Mouse (Mus musculus): ENCODE measurements at regions not wholly inside any gene's neighbourhood (a gene's known extent, or its start where the extent isn't known, plus 50 kb on each side); places are given as distances from the start of the nearest gene placed in this dataset.

DNA sequence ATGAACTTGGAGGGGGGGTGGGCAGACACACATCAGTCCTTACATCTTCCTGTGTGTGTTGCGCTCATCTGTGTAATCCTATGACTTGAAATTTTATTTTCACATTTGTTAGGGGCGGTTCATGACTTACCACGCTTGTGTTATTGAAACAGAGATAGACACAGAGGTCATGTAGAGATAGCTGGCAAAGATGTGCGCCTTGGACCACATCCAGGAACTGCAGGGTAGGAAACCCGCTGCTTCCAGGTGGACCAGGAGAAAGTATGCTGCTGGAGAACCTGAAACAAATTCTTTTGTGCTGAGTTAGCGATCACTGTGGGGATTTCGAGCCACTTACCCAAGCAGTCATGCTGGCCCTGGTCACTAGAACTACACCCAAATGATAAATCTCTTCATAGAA lies 89.1 kb downstream of the Kcnj2 start:
- no peak for TF ChIP-seq GATA1 (IDR thresholded peaks at IDR 0.05; ENCODE audit: low read length)

- no peak for TF ChIP-seq GATA1 (IDR thresholded peaks at IDR 0.05; ENCODE audit: low read length)
Observed at GRCm38 (mm10) chr11:111155747-111156146, 89.8 kb downstream of the Kcnj2 start.

GRCm38 (mm10) chr11:111159299-111159698 lies 93.3 kb downstream of the Kcnj2 start:
- TF ChIP-seq GATA1 (IDR thresholded peaks at IDR 0.05; ENCODE audit: low read length): no peak

DNA sequence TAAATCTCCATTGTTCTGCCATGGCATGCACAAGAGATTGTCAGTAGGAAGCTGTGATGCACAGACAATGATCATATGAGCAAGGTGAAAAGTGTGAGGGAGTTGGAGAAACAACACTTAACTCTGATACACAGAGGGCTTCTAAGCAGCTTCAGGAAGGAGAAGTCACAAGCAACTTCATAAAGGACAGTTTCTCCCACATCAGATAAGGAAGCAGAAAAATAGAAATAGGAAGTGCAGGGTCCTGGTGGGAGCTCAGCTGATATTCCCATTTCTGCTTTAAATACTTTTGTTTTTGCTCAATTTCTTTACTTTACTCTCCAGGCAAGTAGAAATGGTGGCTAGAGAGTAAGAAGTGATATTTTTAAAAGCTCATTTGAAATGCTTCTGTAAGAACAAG lies 98.9 kb downstream of the Kcnj2 start:
- no peak for TF ChIP-seq GATA1 (IDR thresholded peaks at IDR 0.05; ENCODE audit: low read length)

DNA sequence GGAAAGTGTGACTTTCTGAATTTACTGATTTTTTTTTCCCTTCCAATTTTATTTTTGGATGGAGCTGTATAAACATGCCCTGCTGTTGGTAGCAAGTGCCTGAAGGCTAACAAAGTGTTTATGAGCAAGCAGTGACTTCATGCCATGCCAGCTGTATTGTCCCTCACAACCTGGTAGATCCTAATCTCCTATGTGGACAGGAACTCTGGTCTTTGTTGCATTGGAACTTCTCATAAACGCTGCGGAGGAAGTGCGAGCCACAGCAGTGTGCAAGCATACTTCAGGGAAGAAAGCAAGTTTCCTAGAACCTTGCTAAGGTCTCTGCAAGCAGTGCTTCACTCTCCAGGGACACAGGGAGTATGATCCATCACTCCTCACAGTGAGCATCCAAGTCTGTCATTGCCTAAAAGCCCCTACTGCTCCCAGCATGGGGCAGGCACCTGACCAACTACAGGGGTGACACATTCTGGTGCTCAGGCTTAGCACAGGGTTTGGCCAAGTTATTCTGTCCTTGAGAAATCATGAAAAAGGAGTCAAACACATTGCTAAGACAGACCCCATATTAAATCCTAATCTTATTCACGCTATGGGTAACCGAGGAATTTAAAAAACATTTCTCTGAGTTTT lies 104.3 kb downstream of the Kcnj2 start:
- no peak for TF ChIP-seq GATA1 (IDR thresholded peaks at IDR 0.05; ENCODE audit: low read length)

GRCm38 (mm10) chr11:111173525-111173924 lies 107.6 kb downstream of the Kcnj2 start:
- no peak for TF ChIP-seq GATA1 (IDR thresholded peaks at IDR 0.05; ENCODE audit: low read length)

GRCm38 (mm10) chr11:111175566-111175965 lies 109.6 kb downstream of the Kcnj2 start:
- TF ChIP-seq GATA1 (IDR thresholded peaks at IDR 0.05; ENCODE audit: low read length): no peak

- no peak for TF ChIP-seq GATA1 (IDR thresholded peaks at IDR 0.05; ENCODE audit: low read length)
Observed at GRCm38 (mm10) chr11:111177516-111177915, 111.6 kb downstream of the Kcnj2 start.

DNA sequence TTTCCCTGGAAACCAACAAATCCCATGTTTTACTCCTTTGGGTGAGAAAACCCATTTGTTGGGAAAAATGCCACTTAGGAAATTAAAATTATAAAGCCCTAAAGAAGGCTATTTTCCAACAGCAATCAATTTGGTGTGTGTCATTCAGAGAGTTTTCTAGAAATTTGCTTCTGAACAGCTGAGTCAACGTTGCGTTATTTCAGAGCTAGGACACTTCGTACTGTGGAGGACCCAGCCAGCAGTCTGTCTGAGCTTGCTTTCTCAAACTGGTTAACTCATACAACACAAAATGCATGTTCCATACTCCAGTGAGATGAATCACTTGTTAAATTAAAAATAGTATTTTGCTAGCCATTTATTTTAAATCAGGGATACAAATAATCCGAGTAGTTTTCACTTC lies 131.5 kb downstream of the Kcnj2 start:
- TF ChIP-seq GATA1 (IDR thresholded peaks at IDR 0.05; ENCODE audit: low read length): no peak

DNA sequence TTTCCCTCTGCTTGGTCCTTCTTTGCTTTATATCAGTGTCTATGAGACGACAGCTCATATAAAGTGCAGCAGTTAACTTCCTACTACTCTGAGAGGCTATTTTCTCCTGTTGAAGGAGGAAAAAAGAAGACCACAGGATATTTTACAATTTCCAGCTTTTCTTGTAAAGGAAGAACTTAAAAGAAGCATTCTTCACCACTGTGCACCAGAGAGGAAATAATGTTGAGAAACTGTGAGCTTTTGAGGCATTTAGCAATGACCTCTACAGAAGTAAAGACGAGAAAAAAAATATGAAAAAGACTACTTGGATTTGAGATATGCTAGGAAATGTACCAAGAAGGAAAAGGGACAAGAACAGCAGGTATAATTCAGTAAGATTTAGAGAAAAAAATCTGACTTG lies 134.5 kb downstream of the Kcnj2 start:
- no peak for TF ChIP-seq GATA1 (IDR thresholded peaks at IDR 0.05; ENCODE audit: low read length)

- TF ChIP-seq GATA1 (IDR thresholded peaks at IDR 0.05; ENCODE audit: low read length): no peak
Observed at GRCm38 (mm10) chr11:111202780-111203179, 136.8 kb downstream of the Kcnj2 start.

- TF ChIP-seq GATA1 (IDR thresholded peaks at IDR 0.05; ENCODE audit: low read length): no peak
Observed at GRCm38 (mm10) chr11:111210565-111210964, 144.6 kb downstream of the Kcnj2 start.

DNA sequence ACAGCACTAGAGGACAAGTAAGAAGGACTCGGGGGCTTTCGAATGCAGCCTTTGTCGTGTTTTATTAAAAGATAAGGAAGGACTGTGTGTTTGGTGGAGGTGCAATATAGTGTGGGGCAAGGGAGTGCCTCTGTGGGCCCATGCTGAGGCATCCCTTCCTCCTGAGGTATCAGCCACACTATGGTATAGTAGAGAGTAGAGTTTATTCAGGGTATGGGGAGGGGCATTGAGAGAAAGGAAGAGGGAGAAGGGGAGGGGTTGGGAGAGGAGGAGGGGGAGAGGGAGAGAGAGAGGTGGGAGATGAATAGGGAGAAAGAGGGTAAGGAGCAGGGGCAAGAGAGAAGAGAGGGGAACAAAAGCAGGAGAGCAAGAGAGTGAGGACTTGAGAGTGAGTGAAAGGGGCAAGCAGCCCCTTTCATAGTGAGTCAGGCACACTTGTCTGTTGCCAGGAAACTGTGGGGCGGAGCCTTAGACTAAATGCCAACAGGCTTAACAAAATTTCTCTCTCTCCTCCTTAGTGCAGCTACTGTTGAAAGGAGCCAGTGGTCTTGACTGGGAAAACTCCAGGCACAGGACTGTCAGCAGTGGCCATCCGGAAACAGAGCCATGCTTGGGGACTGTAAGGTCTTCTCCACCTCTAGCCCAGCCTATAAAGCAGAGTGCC lies 146.2 kb downstream of the Kcnj2 start:
- TF ChIP-seq GATA1 (IDR thresholded peaks at IDR 0.05; ENCODE audit: low read length): no peak

DNA sequence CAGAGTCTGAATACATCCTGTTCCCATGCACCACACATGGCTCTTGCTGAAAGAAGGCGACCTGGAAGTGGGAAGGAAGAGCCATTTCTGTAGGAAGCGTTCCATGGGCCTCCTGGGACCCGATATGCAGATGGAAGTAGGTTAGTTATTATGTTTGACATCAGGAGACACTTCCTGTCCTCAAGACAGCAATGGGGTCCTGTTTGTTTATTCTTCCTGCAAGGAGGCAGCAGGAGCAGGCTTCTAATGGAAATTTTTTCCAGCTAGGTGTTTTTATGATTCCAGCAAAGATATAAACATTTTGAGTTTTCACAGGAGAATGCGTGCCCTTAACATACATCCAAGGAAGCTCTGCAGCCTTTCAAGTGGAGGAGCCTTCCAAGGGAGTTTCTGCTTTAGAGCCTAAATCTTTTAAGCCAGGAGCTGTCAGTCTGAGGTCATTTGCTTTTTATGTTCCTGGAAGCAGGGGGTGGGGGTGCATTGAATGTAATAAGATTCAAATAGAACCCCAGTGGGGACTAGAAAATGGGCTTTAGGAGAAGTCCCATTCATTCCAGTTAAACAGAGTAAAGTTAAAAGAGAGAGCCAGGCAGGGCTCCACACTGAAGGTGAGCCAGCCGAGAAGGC lies 146.9 kb downstream of the Kcnj2 start:
- no peak for TF ChIP-seq GATA1 (IDR thresholded peaks at IDR 0.05; ENCODE audit: low read length)

DNA sequence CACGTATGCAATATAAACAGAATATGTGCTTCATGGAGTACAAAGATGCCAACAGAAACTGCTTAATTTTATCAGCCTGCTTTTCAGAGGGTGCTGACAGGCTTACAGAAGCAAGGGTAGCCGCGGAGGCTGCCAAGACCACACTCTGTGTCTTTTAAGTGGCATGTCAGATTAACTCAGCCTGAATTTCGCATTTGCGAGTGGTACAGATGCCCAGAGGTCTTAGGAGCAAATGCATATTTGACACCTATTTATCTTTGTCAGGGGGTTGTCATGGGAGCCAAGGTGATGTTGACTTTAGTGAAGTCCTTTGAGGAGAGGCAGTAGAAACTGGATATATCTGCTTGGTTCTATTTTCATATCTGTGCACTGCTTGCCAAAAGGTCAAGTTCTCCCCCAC lies 149.0 kb downstream of the Kcnj2 start:
- TF ChIP-seq GATA1 (IDR thresholded peaks at IDR 0.05; ENCODE audit: low read length): no peak

DNA sequence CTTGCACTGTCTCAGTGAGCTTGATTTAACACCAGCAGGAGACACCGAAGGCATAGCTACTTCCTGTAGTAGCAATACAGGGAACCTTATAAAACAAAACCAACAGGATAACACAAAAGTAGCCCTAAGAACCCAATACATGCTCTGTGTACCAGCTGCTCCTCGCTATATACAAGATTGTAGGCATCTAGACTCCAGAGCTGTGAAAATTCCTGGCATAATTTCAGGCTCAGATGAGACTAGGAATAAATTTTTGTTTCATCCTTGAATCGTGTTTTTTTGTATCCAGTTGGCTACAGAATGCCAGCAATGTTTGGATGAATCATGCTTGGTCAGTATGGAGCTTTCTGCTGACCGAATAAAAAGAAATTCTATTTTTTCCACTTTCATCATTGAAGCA lies 157.9 kb downstream of the Kcnj2 start:
- TF ChIP-seq GATA1 (IDR thresholded peaks at IDR 0.05; ENCODE audit: low read length): no peak

DNA sequence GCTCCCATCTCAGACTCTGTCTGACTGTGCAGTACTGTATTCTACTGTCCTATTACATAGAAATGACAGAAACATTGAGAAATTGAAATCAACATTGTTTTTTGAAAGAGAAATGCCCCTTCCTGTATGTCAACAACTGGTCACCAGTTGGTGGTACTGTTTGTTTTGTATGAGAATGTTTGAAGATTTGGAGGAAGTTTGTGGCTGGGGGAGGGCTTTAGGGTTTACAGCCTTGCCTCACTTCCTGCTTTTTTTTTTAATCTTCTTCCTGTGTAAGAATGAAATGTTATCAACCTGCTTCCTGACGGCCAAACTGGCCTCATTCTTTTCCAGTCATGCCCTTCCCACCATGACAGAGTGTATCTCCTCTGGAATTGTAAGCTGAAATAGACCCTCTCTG lies 161.3 kb downstream of the Kcnj2 start:
- no peak for TF ChIP-seq GATA1 (IDR thresholded peaks at IDR 0.05; ENCODE audit: low read length)

Measured in G1E-ER4 (cell line).